Mouse (Mus musculus) myocyte (in vitro differentiated cells): Measurements from ENCODE around the gene Nrp1. TPM values are rescaled to one million over a fixed set of nuclear protein-coding genes. Genes with fewer than 3 reads are reported as not detected.

Experiments used
- H3K27me3 ChIP-seq: one replicate; pipeline ENCODE4 v1.6.1; 2011; ENCODE audit not compliant: control insufficient read depth, insufficient read depth, insufficient read length
- H3K36me3 ChIP-seq: one replicate; pipeline ENCODE4 v1.6.1; 2011; ENCODE audit not compliant: control insufficient read depth, insufficient read depth
- H3K4me2 ChIP-seq: one replicate; pipeline ENCODE4 v1.6.1; 2011; ENCODE audit warnings: low read depth, control low read depth
- H3K4me3 ChIP-seq: one replicate; pipeline ENCODE4 v1.5.1; 2011; ENCODE audit warnings: mild to moderate bottlenecking, control low read depth, moderate library complexity
- H3K79me2 ChIP-seq: one replicate; pipeline ENCODE4 v1.6.1; 2011; ENCODE audit not compliant: control insufficient read depth, insufficient read depth
- H3ac ChIP-seq: one replicate; pipeline ENCODE4 v1.6.1; 2011; ENCODE audit not compliant: control insufficient read depth, insufficient read length
- CEBPB ChIP-seq: IDR thresholded peaks from 2 replicates; pipeline ENCODE4 v1.6.1; 2011; ENCODE audit warnings: mild to moderate bottlenecking, moderate library complexity; ENCODE audit not compliant: poor library complexity, insufficient read depth, severe bottlenecking
- E2F4 ChIP-seq: IDR thresholded peaks from one replicate; pipeline ENCODE4 v1.6.1; 2011; ENCODE audit warnings: mild to moderate bottlenecking, control low read depth, moderate library complexity; ENCODE audit not compliant: insufficient read depth
- MAX ChIP-seq: IDR thresholded peaks from one replicate; pipeline ENCODE4 v1.6.1; 2011; ENCODE audit warnings: low read depth, mild to moderate bottlenecking, control low read depth
- MYOD1 ChIP-seq, 3 experiments: IDR thresholded peaks; one replicate each; pipeline ENCODE4 v1.6.1; 2011; ENCODE audit warnings: control low read depth in 2 of 3, low read depth in 2 of 3, mild to moderate bottlenecking in 2 of 3, moderate library complexity in 1 of 3; ENCODE audit not compliant: insufficient read length in 2 of 3, control insufficient read depth in 1 of 3
- MYOG ChIP-seq, 3 experiments: IDR thresholded peaks; one replicate each; pipeline ENCODE4 v1.6.1; 2011; ENCODE audit warnings: control low read depth in 2 of 3, low read depth in 2 of 3, mild to moderate bottlenecking in 2 of 3; ENCODE audit not compliant: insufficient read length in 2 of 3, control insufficient read depth in 1 of 3, insufficient read depth in 1 of 3
- POLR2A ChIP-seq: IDR thresholded peaks from one replicate; pipeline ENCODE4 v1.6.1; 2011; ENCODE audit warnings: low read depth, mild to moderate bottlenecking, control low read depth, moderate library complexity; ENCODE audit not compliant: insufficient read length
- POLR2AphosphoS2 ChIP-seq: IDR thresholded peaks from one replicate; pipeline ENCODE4 v1.6.1; 2011; ENCODE audit warnings: low read depth, control low read depth; ENCODE audit not compliant: insufficient read length
- REST ChIP-seq: IDR thresholded peaks from one replicate; pipeline ENCODE4 v1.6.1; 2011; ENCODE audit warnings: mild to moderate bottlenecking, control low read depth, moderate library complexity; ENCODE audit not compliant: insufficient read depth, insufficient read length
- SRF ChIP-seq: IDR thresholded peaks from one replicate; pipeline ENCODE4 v1.6.1; 2011; ENCODE audit warnings: low read depth; ENCODE audit not compliant: control insufficient read depth, insufficient read length
- TCF12 ChIP-seq: IDR thresholded peaks from one replicate; pipeline ENCODE4 v1.6.1; 2011; ENCODE audit warnings: mild to moderate bottlenecking, control low read depth; ENCODE audit not compliant: poor library complexity, insufficient read depth, severe bottlenecking
- TCF3 ChIP-seq: IDR thresholded peaks from one replicate; pipeline ENCODE4 v1.6.1; 2011; ENCODE audit warnings: low read depth, control low read depth; ENCODE audit not compliant: insufficient read length
- USF1 ChIP-seq: IDR thresholded peaks from one replicate; pipeline ENCODE4 v1.6.1; 2011; ENCODE audit warnings: low read depth, mild to moderate bottlenecking, control low read depth, moderate library complexity
- polyA plus RNA-seq: library from polyadenylated mRNA; unstranded; fragments of >200 nt; fragmentation: generic; extraction: Trizol; gene quantifications from one replicate; pipeline ENCODE4 v1.2.1, GENCODE M21; 2012; ENCODE audit warnings: missing spikeins

Gene Nrp1
- polyA plus RNA-seq, 1 experiment, result 12.7 TPM

GRCm38 (mm10) chr8:128352821-128353220, 5.6 kb upstream of the Nrp1 start:
- TF ChIP-seq POLR2A (no peak), TCF3 (no peak)
- H3K4me2 ChIP-seq, result no peak overlapping the region
- H3ac ChIP-seq, result no peak overlapping the region
- H3K36me3 ChIP-seq, result no peaks in the 10 kb centered on the region
- no peaks in the 10 kb centered on the region for H3K27me3 ChIP-seq
- H3K79me2 ChIP-seq, result no peaks in the 10 kb centered on the region
- H3K4me3 ChIP-seq, result no peak overlapping the region

- TF ChIP-seq REST (no peak), TCF12 (no peak), MYOD1 (IDR thresholded peaks at IDR 0.05; ENCODE audit: control insufficient read depth in 1 of 3, insufficient read length in 2 of 3, low read depth in 2 of 3) (no peak), TCF3 (no peak), CEBPB (no peak), POLR2A (no peak), MAX (no peak)
- Histone ChIP-seq H3K4me3 (no peak overlapping the region), H3K27me3 (no peaks in the 10 kb centered on the region), H3K79me2 (no peaks in the 10 kb centered on the region), H3K4me2 (no peak overlapping the region), H3ac (no peak overlapping the region), H3K36me3 (no peaks in the 10 kb centered on the region)
These were observed 4.4 kb upstream of the Nrp1 start for GRCm38 (mm10) chr8:128353999-128354398.

- no peak for TF ChIP-seq MYOD1 (IDR thresholded peaks at IDR 0.05; ENCODE audit: control insufficient read depth in 1 of 3, insufficient read length in 2 of 3, low read depth in 2 of 3)
- H3K79me2 ChIP-seq, result peaks cover 6% of the 10 kb centered on the region
- no peaks in the 10 kb centered on the region for H3K36me3 ChIP-seq
- H3ac ChIP-seq, result no peak overlapping the region
- no peak overlapping the region for H3K4me3 ChIP-seq
- H3K27me3 ChIP-seq, result no peaks in the 10 kb centered on the region
- H3K4me2 ChIP-seq, result no peak overlapping the region
These were observed 3.3 kb upstream of the Nrp1 start for GRCm38 (mm10) chr8:128355091-128355490.

- Histone ChIP-seq H3K36me3 (no peaks in the 10 kb centered on the region), H3K79me2 (peaks cover 17% of the 10 kb centered on the region), H3K4me3 (peak overlapping the region; percentile 80), H3ac (no peak overlapping the region), H3K4me2 (peak overlapping the region; percentile 65), H3K27me3 (no peaks in the 10 kb centered on the region)
- TF ChIP-seq TCF3, result no peak
- TF ChIP-seq E2F4, result no peak
These were observed 2.2 kb upstream of the Nrp1 start for GRCm38 (mm10) chr8:128356170-128356569.

GRCm38 (mm10) chr8:128356796-128357539, 1.4 kb upstream of the Nrp1 start:
- no peaks in the 10 kb centered on the region for H3K36me3 ChIP-seq
- peak overlapping the region; percentile 81 for H3K4me2 ChIP-seq
- no peaks in the 10 kb centered on the region for H3K27me3 ChIP-seq
- peak overlapping the region; percentile 68 for H3ac ChIP-seq
- no peak for TF ChIP-seq CEBPB
- TF ChIP-seq MAX, result no peak
- TF ChIP-seq MYOG (IDR thresholded peaks at IDR 0.05; ENCODE audit: control insufficient read depth in 1 of 3, insufficient read depth in 1 of 3, insufficient read length in 2 of 3, low read depth in 2 of 3), result peak in 1 of 3 experiments; percentile 45
- TF ChIP-seq MYOD1 (IDR thresholded peaks at IDR 0.05; ENCODE audit: control insufficient read depth in 1 of 3, insufficient read length in 2 of 3, low read depth in 2 of 3), result peak in 1 of 3 experiments; percentile 12
- TF ChIP-seq USF1, result no peak
- peak; percentile 53 for TF ChIP-seq POLR2AphosphoS2
- TF ChIP-seq TCF3, result no peak
- TF ChIP-seq REST, result no peak
- no peak for TF ChIP-seq TCF12
- peak; percentile 69 for TF ChIP-seq POLR2A
- TF ChIP-seq E2F4, result no peak
- no peak for TF ChIP-seq SRF
- peaks cover 20% of the 10 kb centered on the region for H3K79me2 ChIP-seq
- H3K4me3 ChIP-seq, result peak overlapping the region; percentile 80
